Mouse (Mus musculus): ENCODE results near the gene Elavl1.
"Not testable (repeated sequence)": the region's sequence is repeated elsewhere in the genome, so short reads cannot be mapped to it uniquely, and the experiment has no call there.

Gene Elavl1

DNA sequence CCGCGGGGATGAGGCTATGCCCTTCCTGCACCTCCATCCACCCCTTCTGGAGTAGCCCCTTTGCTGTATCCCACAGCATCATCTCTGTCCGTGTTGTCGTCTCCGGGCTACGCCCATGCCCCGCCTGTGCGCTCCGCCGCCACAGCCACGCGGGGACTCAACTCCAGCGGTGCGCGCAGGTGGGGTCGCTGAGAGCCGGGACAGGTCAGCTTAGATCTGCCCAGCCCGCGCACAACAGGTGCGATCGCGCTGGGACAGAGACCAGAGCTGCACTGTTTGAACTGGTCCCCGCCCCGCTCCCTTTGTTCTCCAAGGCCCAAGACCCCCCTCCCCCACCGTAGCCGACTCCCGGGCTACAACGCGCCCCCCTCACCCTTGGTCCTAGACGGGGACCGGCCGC lies 66.5 kb downstream of the Elavl1 start:
- DNase-seq (ENCODE audit: low spot score in 2 of 2): peak; percentile 41 to 57

DNA sequence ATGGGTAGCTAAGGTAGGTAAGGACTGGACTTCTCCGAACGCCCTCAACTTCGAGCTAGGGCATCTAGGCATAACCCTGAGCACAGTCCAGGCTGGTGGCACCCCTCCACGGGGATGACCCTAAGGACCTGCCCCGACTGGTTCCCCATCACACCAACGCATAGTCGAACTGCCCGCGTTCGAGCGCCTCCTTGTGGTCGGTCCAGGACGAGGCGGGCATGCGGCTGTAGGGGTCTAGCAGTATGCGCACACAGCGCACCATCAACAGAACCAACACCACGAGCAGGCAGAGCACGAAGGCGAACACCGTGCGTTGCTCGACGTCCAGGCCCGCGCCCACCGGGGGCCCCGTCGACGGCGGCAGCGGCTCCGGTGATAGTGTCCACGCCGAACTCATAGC lies 67.0 kb downstream of the Elavl1 start:
- peak; percentile 83 to 86 for DNase-seq (ENCODE audit: low spot score in 2 of 2)

GRCm38 (mm10) chr8:4257350-4257749 lies 67.9 kb downstream of the Elavl1 start:
- peak in 1 of 2 experiments; percentile 17 for DNase-seq (ENCODE audit: low spot score in 2 of 2)

DNA sequence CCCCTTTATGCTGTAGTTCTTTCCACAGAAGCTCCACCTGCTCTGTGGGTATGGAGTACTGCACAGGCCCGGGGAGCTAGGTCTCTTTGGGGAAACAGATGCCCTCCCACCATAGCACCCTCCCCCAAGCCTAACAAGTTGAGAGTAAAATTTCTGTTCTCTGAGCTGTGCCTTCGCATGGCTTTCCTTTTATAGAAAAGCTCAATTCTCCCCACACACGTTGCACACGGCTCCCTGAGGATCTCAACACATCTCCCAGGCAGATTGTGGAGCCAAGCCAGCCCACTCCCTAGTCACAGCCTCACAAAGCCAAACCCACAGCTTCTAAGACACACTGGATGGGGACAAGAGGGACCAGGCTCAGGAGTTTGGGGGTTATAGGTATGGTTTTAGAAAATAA lies 68.3 kb downstream of the Elavl1 start:
- DNase-seq (ENCODE audit: low spot score in 2 of 2): peak; percentile 86 to 89

- DNase-seq (ENCODE audit: low spot score in 2 of 2): not testable (repeated sequence)
These were observed 69.7 kb downstream of the Elavl1 start for GRCm38 (mm10) chr8:4255471-4255870.

DNA sequence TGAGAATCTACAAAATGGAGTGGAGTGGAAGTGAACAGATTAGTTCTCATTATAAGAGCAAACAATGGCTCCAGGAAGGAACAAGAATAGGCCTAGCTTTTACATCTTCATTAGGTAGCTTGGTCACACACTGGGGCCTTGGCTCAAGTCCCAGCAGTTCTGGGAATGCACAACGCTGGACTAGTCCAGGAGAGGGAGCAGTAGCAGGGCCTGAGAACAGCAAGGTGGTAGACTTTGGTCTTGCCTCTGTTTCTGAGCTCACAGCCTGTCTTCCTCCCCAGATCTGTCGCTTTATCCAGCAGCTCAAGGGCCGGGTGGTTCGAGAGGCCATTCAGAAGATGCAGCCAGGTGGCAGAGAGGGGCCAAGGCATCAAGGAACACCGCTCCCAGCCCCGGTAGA lies 71.2 kb downstream of the Elavl1 start:
- peak; percentile 64 to 74 for DNase-seq (ENCODE audit: low spot score in 2 of 2)

DNA sequence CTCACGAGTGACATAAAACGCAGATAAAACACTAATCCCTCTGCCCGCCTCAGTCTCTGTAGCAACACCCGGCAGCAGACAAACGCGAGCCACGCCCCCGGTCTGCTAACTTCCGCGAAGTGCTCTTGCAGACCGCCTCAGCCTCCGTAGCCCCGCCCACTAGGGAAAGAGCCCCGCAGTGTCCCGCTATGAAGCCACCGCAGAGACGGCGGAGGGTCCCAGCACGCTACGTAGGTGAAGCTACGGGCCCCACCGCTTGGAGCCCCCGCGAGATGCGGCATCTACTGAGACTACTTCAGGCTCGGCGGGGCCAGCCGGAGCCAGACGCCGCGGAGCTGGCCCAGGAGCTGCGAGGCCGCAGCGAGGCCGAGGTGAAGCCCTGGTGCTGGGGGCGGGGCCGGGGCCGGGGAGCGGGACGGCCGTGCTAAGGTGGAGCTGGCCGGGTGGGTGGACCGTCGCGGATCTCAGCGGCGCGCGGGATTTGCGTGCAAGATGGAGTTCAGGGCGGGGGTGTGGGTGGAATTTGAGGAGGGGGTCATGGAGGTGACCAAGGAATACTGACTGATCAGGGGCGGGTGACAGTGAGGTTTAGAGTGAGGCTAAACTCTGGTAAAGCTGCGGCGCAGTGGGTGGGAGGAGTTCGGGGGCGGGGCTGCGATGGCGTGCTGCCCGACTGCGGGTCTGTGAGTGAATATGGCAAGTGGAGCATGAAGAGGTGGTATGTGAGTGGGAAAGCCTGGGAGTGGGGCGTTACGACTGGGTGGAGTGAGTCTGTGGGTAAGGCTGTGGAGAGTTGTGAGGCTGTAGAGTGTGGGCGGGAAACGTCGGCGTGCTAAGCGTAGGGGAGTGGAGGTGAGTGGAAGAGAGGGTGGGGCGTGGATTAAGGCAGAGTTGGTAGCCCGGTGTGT lies 72.0 kb downstream of the Elavl1 start, which contains the start of gene Snapc2:
Gene Snapc2 (plus strand): TSS at position 147 of the 908 bp plus-strand sequence.
- DNase-seq (ENCODE audit: low spot score in 2 of 2): peak; percentile 96

- DNase-seq (ENCODE audit: low spot score in 2 of 2): no peak
These were observed 73.0 kb downstream of the Elavl1 start for GRCm38 (mm10) chr8:4252116-4252760.

DNA sequence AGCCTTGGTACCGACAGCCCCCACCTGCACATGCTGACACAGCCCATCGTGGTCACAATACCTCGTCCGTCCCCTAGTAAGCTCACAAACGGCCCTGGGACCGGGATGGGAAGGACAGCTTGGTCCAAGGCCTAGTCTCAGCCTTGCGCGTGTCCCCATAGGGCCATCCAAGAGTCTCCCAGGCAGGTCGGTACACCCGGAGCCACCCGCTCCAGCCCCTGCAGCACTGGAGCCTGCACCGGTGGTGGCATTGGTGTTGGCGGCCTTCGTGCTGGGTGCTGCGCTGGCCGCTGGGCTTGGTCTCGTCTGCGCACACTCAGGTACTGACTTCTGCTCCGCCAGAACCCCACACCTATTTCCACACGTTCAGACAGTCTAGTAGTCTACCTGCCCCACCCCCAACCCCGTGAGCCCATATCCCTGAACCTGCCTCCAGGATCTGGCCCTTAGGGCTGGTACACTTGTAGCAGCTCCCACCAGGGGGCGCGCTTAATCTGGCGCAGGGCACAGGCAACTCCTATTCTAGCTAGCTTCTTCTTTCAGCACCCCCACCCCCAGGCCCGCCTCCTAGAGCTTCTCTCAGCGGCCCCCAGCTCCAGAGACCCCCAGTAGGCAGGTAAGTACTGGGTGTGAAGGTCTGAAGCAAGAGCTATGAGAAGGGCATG lies 74.8 kb downstream of the Elavl1 start:
- DNase-seq (ENCODE audit: low spot score in 2 of 2): peak; percentile 87 to 88

- DNase-seq (ENCODE audit: low spot score in 2 of 2): no peak
These were observed 76.0 kb downstream of the Elavl1 start for GRCm38 (mm10) chr8:4249213-4249612.

- no peak for DNase-seq (ENCODE audit: low spot score in 2 of 2)
These were observed 77.2 kb downstream of the Elavl1 start, which contains the start of gene Tgfbr3l for GRCm38 (mm10) chr8:4247951-4248540. Gene Tgfbr3l (plus strand): TSS chr8:4248214.

- DNase-seq (ENCODE audit: low spot score in 2 of 2): no peak
These were observed 78.0 kb downstream of the Elavl1 start for GRCm38 (mm10) chr8:4247241-4247640.

DNA sequence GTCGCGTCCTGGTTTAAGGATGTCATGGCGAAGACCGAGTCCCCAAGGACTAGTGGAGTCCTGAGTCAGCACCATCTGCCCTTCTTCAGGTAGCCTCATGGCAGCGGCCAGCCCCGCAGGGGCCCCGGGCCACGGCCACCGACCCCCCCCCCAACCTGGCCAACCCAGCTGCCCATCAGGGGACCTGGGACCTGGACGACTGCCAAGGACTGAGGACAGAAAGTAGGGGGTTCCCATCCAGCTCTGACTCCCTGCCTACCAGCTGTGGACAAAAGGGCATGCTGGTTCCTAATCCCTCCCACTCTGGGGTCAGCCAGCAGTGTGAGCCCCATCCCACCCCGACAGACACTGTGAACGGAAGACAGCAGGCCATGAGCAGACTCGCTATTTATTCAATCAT lies 79.5 kb downstream of the Elavl1 start:
- no peak for DNase-seq (ENCODE audit: low spot score in 2 of 2)

- no peak for DNase-seq (ENCODE audit: low spot score in 2 of 2)
These were observed 80.2 kb downstream of the Elavl1 start for GRCm38 (mm10) chr8:4245061-4245460.

- no peak for DNase-seq (ENCODE audit: low spot score in 2 of 2)
These were observed 85.9 kb downstream of the Elavl1 start for GRCm38 (mm10) chr8:4239193-4239890.

DNA sequence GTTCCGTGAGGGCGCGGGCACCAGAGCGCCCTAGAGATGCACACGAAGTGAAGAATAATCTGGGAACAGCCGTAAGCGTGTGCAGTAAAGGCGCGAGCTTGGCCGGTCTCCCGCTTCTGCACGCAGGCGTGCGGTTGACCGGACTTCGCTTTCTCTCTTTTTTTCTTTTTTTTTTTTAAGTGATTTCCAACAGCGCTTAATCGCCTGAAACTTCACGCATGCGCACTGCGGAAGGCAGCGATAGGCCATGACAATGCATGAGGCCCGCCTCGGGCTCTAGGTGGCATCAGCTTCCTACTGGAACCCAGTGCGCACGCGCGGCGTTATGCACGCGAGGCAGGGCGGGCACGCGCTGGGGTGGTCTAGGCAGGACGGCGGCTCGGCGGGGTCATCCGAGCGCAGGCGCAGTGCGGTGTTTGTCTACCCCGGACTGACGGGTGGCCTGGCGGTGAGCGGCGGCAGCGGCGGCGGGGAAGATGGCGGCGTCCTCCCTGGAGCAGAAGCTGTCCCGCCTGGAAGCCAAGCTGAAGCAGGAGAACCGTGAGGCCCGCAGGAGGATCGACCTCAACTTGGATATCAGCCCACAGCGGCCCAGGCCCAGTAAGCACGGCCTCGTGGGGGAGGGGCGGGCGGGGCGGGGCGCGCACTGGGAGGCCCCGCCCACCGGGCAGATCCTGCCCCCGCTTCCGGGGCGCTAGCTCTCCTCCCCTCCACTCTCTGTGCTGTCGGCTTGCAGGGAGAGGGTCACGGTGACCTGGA lies 86.6 kb downstream of the Elavl1 start, which contains the start of the genes Map2k7 and Gm49320:
Gene Map2k7 (plus strand): TSS at position 307 of the 759 bp plus-strand sequence.
Gene Gm49320 (plus strand): TSS at position 432 of the 759 bp plus-strand sequence.
- DNase-seq (ENCODE audit: low spot score in 2 of 2): peak; percentile 100

DNA sequence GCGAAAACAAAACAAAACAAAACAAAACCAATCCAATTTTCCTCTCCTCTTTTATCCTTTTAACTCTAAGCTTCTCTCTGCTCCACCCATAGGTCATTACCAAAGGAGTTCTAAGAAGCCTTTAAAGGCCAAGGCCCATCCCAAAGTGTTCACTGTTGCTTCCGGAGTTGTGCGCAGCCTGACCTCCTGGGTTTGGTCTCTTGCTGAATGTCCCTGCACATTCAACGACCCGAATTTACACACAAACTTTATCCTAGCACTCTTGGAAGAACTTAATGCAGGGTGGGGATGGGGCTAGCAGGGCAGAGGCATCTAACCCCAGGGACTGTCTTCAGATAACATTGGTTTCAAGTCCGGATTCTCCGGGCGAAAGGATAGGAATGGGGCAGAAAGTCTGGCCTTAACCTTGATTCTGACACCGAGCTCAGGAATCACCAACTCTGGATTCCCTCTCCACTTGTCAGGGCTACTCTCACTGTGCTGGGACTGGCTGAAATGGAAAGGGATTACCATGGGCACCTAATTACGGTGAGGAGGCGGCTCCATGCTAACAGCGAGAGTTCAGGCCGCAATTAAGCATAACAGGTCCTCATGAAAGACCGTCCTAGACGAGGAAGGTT lies 87.3 kb downstream of the Elavl1 start:
- no peak for DNase-seq (ENCODE audit: low spot score in 2 of 2)

Measured in right cerebral cortex, adult 2 months (tissue).